Mouse (Mus musculus) urinary bladder, postnatal 4 days (tissue): ENCODE results near the gene Efna4.

ENCODE experiments used
- DNase-seq, 2 experiments: peaks; one replicate each; pipeline ENCODE4 v3.0.0; 2021 to 2022; ENCODE audit warnings: low spot score in 2 of 2

Gene Efna4

DNA sequence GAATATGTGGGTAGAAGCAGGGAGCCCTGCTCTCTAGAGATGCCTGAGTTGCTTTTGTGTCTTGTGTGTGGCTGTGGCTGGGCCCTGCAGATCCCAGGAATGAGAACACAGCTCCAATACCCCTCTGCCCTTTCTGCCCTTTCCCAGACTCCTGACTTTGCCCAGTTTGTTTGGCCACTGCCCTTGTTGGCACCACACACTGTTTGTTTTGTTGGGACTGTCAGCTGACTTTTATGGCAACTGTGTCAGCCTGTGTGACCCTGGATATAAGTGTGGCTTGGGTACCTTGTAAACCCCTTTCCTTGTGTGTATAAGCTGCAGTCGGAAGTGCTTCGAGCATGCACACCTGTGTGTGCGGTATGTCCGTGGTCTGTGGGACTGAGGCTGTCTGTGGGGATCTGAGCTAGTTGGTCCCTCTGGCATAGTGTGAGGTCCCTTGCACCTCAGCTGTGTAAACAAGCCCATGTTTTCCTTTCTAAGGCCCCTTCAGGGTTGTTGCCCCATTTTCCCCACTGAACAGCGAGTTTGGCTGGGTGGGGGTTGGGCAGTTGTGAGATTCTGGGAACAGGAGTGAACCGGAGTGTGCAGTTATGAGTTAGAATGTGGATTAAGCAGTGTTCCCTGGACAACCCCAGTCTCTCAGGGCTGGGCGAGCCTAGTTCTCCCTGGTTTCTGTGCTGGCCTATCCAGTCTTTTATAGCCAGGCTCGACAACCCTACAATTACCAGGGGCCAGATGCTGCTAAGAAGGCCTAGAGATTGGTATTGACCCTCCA is 32.1 kb downstream of the Efna4 start:
- DNase-seq: no peak

DNA sequence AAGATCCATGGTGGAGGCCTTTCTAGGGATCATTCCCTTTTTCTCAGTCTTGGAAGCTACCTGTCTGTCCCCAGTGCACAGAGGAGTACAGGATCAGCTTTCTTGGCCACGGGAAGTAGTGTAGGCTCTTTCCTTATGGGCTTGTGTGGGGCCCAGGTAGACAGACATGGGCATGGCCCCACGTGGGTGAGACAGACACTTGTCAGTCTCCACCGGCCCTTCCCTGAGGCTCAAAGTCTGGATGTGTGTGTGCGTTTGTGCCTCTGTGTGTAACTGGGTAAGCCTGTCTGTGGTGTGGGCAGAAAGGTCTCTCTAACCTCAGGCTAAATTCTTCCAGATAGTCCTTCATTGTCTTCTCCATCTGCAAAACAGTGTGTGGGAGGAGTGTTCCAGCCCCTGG is 32.7 kb downstream of the Efna4 start:
- DNase-seq: no peak

DNA sequence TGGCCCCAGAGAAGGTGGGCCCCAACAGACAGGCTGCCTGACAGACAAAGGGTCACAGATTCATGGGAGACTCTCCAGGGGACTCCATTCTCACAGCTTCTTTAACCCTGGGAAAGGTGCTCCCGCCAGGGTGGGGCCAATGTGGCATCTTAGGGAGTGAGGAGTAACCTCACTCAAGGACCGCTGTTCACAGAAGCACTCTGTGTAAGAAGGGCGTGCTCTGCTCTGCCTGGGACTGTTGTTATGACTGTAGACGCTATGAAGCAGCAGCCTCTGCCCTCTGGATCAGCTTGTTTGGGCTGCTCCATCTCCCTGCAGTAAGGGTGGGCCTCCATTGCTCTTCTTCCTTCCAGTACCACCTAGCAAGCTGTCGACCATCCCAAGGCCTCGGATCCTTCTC is 33.4 kb downstream of the Efna4 start:
- DNase-seq: no peak

DNA sequence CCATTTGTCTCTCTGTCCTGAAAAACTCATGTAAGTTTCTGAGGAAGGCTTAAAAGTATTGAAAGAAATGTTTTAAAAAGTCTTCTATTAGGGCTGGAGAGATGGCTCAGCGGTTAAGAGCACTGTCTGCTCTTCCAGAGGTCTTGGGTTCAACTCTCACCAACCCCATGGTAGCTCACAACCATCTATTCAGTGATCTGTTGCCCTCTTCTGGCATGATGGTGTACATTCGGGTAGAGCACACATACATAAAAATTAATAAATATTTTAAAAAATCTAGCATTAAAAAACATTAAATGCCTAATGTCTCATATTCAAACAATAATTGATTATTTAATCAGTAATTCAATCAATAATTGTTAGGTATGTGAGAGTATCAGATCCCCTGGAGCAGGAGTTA is 37.3 kb downstream of the Efna4 start:
- DNase-seq: no peak

DNA sequence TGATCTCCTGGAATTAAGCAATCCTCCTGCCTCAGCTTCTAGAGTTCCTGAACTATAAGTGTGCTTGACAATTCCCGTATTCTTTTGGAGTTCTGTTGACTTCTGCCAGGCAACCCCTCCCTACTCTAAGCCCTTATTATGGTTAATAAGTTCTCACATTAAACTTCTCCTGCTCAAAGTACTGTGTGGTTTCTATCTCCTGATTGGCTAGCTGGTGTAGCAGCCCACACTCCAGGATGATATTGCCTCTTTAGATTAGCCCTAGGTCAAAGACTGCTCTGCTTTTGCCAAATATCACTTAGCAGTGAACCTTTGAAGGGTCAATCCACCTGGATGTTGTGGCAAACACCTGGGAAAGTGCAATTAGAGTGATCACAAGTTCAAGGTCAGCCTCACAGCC is 37.8 kb downstream of the Efna4 start:
- DNase-seq: no peak

DNA sequence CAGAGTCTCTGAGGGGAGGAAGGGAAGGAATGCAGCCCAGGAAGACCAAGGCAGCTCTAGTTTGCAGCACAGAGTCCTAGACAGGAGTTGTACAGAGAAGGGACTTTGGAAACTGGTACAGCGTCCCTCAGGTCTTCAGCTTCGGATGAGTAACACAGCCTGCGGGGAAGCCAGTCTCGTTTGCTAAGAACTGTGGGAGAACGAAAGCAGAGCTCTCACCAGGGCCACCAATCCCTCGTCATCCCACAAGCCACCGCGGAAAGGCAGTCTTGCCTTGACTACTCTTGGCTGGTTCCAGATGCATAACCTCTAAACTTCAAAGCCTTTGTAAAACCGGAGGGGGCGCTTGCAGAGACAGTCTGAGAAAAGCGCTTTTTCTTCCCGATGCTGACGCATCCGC is 38.3 kb downstream of the Efna4 start:
- no peak for DNase-seq

DNA sequence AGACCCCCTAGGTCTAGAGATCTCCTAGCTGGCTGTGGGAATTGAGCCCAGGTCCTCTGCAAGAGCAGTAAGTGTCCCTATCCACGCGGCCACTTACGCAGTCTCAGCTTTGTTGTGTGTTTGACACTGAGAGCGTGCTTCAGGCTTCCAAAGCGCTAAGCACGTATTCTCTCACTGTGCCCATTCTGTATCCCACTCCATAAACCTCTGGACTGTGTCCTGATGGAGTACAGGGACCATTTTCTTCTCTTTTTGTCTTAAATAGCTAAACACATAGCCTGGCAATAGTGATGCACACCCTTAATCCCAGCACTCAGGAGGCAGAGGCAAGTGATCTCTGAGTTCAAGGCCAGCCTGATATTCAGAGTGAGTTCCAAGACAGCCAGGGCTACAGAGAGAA is 38.9 kb downstream of the Efna4 start:
- no peak for DNase-seq

DNA sequence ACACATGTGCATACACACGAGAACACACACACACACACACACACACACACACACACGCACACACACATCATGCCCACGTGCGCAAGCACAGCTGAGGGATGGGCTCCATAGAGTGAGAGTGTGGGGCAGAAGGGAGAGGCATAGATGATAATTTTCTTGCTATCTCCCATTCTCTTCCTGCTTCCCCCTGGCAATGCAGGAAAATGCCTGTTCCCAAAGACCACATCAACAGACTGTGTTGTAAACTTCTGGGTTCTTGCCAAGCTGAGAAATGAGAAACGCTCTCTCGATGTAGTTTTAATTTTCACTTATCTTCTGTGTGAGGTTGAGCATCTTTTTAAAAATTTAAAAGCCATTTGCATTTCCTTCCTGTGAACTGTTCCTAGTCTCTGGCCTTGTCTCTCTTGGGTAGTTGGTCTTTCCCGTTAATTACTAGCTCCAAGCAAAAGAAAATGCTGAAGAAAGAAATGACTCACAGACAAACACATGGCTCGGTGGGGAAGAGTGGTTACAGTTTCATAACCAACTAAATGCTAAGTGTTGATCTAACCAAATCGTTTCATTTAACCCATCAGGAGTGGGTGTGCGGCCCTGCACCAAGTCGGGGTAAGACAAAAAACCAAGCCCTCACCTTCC is 40.9 kb downstream of the Efna4 start:
- DNase-seq: no peak

DNA sequence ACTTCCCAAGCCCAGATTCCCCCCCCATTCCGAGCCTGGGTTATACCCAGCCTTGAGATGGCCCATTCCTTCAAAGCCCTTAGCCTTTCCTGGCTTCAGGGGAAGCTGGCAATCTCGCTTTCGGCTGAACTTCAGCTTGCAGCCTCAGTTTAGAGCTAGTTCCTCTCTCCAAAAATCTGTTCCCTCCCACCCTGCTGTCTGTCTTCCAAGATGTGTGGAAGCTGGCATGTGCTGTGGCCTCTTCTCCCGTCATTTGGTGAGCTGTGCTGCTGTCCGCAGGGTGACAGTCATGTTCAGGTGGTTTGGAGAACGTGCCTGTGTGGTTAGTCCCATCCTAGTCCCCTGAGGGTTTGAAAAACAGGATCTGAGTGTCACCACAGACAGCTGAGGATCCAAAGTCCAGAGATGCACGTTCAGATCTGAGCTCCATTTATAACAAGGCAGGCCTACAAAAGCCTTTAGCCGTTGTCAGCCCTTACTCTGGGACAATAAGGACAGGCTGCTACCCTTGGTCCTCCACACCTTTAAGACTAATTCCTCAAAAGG is 42.1 kb downstream of the Efna4 start:
- DNase-seq: no peak

DNA sequence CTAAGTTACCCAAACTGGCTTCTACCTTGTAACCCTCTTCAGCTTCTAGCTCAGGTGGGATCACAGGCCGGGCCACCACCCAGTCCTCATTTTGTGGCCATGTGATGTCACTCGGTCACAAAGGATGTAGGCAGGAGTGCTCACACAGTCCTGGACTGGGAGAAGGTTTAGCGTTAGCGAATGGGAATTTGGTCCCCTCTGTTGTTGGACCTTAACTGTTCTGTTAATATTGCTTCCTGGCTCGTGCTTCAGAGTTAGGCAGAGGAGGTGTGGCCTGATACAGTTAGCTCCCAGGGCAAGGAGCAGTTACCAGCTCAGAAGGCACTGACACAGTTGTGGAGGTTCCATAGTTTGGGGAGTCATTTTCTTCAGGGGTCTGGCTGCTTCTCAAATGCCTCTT is 43.6 kb downstream of the Efna4 start:
- no peak for DNase-seq

DNA sequence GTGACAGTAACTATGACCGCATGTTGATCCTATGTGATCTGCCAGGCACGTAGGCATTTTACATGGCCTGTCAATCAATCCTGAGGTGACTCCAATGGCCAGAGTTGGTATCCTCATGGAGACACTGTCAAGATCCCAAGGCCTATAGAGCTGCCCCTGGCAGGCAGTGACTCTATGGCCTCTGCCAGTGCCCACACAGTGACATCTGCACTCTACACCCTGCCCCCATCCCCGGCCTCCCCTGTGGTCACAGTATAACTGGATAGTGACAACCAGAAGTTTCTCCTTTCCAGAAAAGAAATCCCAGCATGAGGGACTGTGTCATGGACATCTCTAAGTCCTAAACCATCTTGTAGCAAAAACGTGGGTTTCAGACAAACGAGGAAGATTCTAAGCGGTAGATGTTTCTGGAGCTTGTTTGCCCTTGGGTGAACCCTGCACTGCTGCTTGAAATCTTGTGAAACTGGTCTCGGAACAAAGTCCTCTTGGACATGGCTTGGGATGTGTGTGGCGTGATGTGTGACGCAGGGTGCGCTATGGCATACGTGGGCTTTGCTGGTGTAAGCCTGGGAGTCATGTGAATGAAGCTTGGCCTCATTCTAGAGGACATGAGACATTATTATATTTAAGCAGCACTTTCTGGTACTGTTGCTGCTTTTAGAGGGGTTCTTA is 44.4 kb downstream of the Efna4 start:
- DNase-seq: no peak

DNA sequence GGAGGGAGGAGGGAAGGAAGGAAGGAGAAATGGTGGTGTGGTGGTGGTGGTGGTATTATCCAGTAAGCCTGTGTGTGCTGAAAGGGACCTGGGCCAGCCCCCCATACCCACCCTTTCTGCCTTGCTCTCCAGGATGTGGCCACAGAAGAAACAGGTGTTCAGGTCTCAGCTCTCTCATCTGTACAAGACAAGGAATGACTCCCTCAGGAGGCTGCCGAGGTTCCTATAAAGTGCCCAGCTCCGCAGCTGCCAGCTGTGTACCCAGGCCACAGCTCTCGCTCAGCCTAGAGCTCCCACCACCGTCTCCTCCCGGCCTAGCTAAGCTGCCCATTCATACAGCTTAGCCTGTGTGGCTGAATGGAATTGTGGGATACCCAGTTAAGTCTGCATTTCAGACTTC is 45.5 kb downstream of the Efna4 start:
- no peak for DNase-seq

DNA sequence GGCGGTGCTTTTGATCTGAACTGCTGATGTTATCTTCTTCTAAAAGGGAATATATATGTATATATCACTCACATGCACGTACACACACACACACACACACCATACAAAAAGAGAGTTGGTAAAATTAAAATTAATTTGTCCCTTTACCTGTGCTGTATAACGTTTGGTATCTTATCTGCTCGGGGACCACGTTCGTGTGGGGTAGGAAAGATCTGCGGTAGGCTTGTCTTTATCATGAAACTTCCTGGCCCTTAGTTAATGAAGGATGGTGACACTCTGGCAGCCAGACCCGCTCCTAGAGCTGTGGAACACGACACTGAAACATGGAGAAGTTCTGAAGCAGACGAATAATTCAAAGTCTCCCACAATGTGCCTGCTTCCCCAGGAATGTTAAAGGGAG is 46.0 kb downstream of the Efna4 start:
- no peak for DNase-seq

DNA sequence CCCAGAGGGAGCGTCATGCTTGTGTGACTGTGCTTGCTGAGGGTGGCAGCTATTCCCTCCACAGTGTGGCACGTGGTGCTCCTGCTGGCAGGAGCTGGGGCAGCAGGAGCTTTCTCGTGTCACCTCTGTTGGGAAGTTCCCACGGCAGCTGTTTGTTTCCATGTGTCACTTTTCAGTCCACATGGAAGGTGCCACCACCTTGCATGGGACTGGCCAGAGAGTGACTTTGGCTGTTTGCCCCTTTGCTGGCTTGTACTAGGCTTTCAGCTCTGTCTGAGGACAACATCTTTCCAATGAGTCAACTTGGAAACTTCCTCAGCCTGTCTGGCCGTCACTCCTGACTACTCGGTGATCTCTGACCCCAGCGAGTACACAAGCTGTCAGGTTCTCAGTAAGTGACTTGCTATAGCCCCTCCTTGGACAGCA is 49.3 kb downstream of the Efna4 start:
- no peak for DNase-seq

DNA sequence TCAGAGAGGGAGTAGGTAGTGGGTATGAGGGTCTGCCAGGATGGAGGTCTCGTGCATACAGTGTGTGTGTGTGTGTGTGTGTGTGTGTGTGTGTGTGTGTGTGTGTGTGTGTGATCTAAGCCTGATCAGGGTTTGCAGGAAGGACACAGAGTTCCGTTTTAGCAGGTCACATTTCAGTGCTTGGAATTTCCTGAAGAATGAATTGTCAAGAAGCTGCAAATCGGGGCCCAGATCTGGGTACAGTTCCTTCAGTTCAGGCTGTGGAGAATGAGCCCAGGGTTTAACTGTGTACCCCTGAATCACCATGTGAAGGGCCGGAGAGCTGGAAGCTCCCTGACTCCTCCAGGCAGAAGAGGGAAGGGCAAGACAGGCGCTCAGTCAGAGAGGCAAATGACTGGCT is 50.5 kb downstream of the Efna4 start:
- no peak for DNase-seq

DNA sequence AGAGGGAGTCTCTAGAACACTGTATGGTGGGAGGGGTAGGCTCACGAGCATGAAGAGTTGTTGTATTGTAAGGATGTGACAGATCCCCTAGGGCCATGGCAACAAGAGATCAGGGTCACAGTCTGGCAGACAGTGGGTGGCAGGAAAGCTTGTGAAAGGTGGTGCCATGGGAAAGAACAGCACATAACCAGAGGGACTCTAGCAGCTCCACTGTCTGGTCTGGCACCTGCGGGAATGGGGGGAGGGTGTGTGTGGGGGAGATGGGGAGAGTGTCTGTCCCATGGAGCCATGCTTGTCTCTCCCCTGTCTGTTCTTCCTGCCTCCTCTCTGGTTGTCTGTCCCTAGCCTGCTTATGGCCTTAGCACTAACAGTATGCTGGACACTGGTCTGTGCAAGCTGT is 52.3 kb downstream of the Efna4 start:
- DNase-seq: no peak

DNA sequence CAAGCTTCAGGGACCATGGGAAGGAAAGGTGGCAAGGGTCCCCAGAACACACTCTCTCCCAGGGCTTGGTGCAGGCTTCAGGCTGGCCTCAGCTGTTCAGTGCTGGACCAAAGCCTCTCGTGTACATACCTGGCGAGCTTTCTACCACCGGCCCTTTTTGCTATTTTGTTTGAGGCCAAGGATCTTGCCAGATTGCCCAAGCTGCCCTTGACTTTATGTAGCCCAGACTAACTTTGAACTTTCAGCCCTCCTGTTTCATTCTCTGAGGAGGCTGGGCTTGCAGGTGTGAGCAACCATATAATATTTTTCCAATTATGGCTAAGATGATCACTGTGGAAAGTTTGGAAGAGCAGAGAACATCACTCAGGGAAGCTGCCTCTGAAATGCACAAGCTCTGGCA is 53.6 kb downstream of the Efna4 start:
- no peak for DNase-seq
